Mouse (Mus musculus): Measurements from ENCODE around the gene Adcy5. TPM values are rescaled to one million over a fixed set of nuclear protein-coding genes. Genes with fewer than 3 reads are reported as not detected.

The Adcy5 gene
- polyA plus RNA-seq, 1 experiment = not detected

- no peak overlapping the region for H3K4me3 ChIP-seq
- H3K36me3 ChIP-seq (ENCODE audit: control insufficient read depth, insufficient read depth) = no peaks in the 10 kb centered on the region
- no peaks in the 10 kb centered on the region for H3K79me2 ChIP-seq (ENCODE audit: control insufficient read depth, insufficient read depth)
- H3ac ChIP-seq (ENCODE audit: control insufficient read depth, insufficient read length) = no peak overlapping the region
- H3K27me3 ChIP-seq (ENCODE audit: control insufficient read depth, insufficient read depth, insufficient read length) = no peaks in the 10 kb centered on the region
- no peak overlapping the region for H3K4me2 ChIP-seq (ENCODE audit: low read depth)
- TF ChIP-seq POLR2AphosphoS2 (IDR thresholded peaks at IDR 0.05; ENCODE audit: insufficient read length, low read depth) = no peak
- TF ChIP-seq MYOD1 (IDR thresholded peaks at IDR 0.05; ENCODE audit: control insufficient read depth in 1 of 3, insufficient read length in 2 of 3, low read depth in 2 of 3) = no peak
- no peak for TF ChIP-seq MYOG (IDR thresholded peaks at IDR 0.05; ENCODE audit: control insufficient read depth in 1 of 3, insufficient read depth in 1 of 3, insufficient read length in 2 of 3, low read depth in 2 of 3)
- no peak for TF ChIP-seq POLR2A (IDR thresholded peaks at IDR 0.05; ENCODE audit: insufficient read length, low read depth)
- no peak for TF ChIP-seq TCF3 (IDR thresholded peaks at IDR 0.05; ENCODE audit: insufficient read length, low read depth)
Measured at GRCm38 (mm10) chr16:35307331-35307730, 152.7 kb downstream of the Adcy5 start.

DNA sequence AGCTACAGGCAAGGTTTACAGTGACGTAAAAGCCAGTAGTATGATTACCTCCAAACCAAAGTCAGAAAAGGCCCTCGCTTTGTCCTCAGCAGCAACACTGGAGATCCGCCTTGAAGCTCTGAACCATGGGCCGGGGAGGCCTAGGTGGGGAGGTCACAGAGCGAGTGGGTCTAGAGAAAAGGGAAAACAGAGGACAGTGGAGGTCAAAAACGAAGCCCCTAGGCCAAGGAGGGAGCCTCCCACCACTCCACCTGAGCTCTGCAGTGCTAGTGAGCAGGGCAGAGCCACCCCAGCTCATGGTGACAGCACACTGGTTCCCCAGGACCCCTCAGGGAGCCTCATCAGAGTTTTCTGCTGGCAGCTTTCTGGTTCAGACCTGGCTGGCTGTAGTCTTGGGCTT, 153.3 kb downstream of the Adcy5 start:
- Histone ChIP-seq H3K27me3 (ENCODE audit: control insufficient read depth, insufficient read depth, insufficient read length) (no peaks in the 10 kb centered on the region), H3K4me3 (no peak overlapping the region), H3K79me2 (ENCODE audit: control insufficient read depth, insufficient read depth) (no peaks in the 10 kb centered on the region), H3K4me2 (ENCODE audit: low read depth) (no peak overlapping the region), H3K36me3 (ENCODE audit: control insufficient read depth, insufficient read depth) (no peaks in the 10 kb centered on the region), H3ac (ENCODE audit: control insufficient read depth, insufficient read length) (no peak overlapping the region)
- TF ChIP-seq POLR2AphosphoS2 (IDR thresholded peaks at IDR 0.05; ENCODE audit: insufficient read length, low read depth) (no peak), E2F4 (IDR thresholded peaks at IDR 0.05; ENCODE audit: insufficient read depth) (no peak), REST (IDR thresholded peaks at IDR 0.05; ENCODE audit: insufficient read depth, insufficient read length) (no peak), SRF (IDR thresholded peaks at IDR 0.05; ENCODE audit: control insufficient read depth, insufficient read length, low read depth) (no peak), MYOG (IDR thresholded peaks at IDR 0.05; ENCODE audit: control insufficient read depth in 1 of 3, insufficient read depth in 1 of 3, insufficient read length in 2 of 3, low read depth in 2 of 3) (no peak), MYOD1 (IDR thresholded peaks at IDR 0.05; ENCODE audit: control insufficient read depth in 1 of 3, insufficient read length in 2 of 3, low read depth in 2 of 3) (no peak), MAX (IDR thresholded peaks at IDR 0.05; ENCODE audit: low read depth) (no peak)

- no peak overlapping the region for H3K4me2 ChIP-seq (ENCODE audit: low read depth)
- H3K4me3 ChIP-seq = no peak overlapping the region
- no peak for TF ChIP-seq REST (IDR thresholded peaks at IDR 0.05; ENCODE audit: insufficient read depth, insufficient read length)
- TF ChIP-seq CEBPB (IDR thresholded peaks at IDR 0.05; ENCODE audit: insufficient read depth, poor library complexity, severe bottlenecking) = no peak
- no peak for TF ChIP-seq MAX (IDR thresholded peaks at IDR 0.05; ENCODE audit: low read depth)
- no peak for TF ChIP-seq POLR2AphosphoS2 (IDR thresholded peaks at IDR 0.05; ENCODE audit: insufficient read length, low read depth)
- no peak for TF ChIP-seq TCF12 (IDR thresholded peaks at IDR 0.05; ENCODE audit: insufficient read depth, poor library complexity, severe bottlenecking)
- H3K36me3 ChIP-seq (ENCODE audit: control insufficient read depth, insufficient read depth) = no peaks in the 10 kb centered on the region
- no peaks in the 10 kb centered on the region for H3K27me3 ChIP-seq (ENCODE audit: control insufficient read depth, insufficient read depth, insufficient read length)
- no peaks in the 10 kb centered on the region for H3K79me2 ChIP-seq (ENCODE audit: control insufficient read depth, insufficient read depth)
- no peak overlapping the region for H3ac ChIP-seq (ENCODE audit: control insufficient read depth, insufficient read length)
Measured at GRCm38 (mm10) chr16:35308486-35309143, 153.9 kb downstream of the Adcy5 start.

- H3K79me2 ChIP-seq (ENCODE audit: control insufficient read depth, insufficient read depth) = no peaks in the 10 kb centered on the region
- no peaks in the 10 kb centered on the region for H3K27me3 ChIP-seq (ENCODE audit: control insufficient read depth, insufficient read depth, insufficient read length)
- no peak for TF ChIP-seq SRF (IDR thresholded peaks at IDR 0.05; ENCODE audit: control insufficient read depth, insufficient read length, low read depth)
- TF ChIP-seq USF1 (IDR thresholded peaks at IDR 0.05; ENCODE audit: low read depth) = no peak
- no peak for TF ChIP-seq TCF12 (IDR thresholded peaks at IDR 0.05; ENCODE audit: insufficient read depth, poor library complexity, severe bottlenecking)
- no peak for TF ChIP-seq REST (IDR thresholded peaks at IDR 0.05; ENCODE audit: insufficient read depth, insufficient read length)
- TF ChIP-seq POLR2AphosphoS2 (IDR thresholded peaks at IDR 0.05; ENCODE audit: insufficient read length, low read depth) = no peak
- no peak for TF ChIP-seq MYOG (IDR thresholded peaks at IDR 0.05; ENCODE audit: control insufficient read depth in 1 of 3, insufficient read depth in 1 of 3, insufficient read length in 2 of 3, low read depth in 2 of 3)
- no peak for TF ChIP-seq E2F4 (IDR thresholded peaks at IDR 0.05; ENCODE audit: insufficient read depth)
- TF ChIP-seq TCF3 (IDR thresholded peaks at IDR 0.05; ENCODE audit: insufficient read length, low read depth) = no peak
- TF ChIP-seq MYOD1 (IDR thresholded peaks at IDR 0.05; ENCODE audit: control insufficient read depth in 1 of 3, insufficient read length in 2 of 3, low read depth in 2 of 3) = no peak
- TF ChIP-seq CEBPB (IDR thresholded peaks at IDR 0.05; ENCODE audit: insufficient read depth, poor library complexity, severe bottlenecking) = no peak
- TF ChIP-seq POLR2A (IDR thresholded peaks at IDR 0.05; ENCODE audit: insufficient read length, low read depth) = no peak
- no peak for TF ChIP-seq MAX (IDR thresholded peaks at IDR 0.05; ENCODE audit: low read depth)
- H3K4me3 ChIP-seq = no peak overlapping the region
- H3ac ChIP-seq (ENCODE audit: control insufficient read depth, insufficient read length) = no peak overlapping the region
- no peaks in the 10 kb centered on the region for H3K36me3 ChIP-seq (ENCODE audit: control insufficient read depth, insufficient read depth)
- no peak overlapping the region for H3K4me2 ChIP-seq (ENCODE audit: low read depth)
Measured at GRCm38 (mm10) chr16:35309634-35310033, 155.0 kb downstream of the Adcy5 start.

DNA sequence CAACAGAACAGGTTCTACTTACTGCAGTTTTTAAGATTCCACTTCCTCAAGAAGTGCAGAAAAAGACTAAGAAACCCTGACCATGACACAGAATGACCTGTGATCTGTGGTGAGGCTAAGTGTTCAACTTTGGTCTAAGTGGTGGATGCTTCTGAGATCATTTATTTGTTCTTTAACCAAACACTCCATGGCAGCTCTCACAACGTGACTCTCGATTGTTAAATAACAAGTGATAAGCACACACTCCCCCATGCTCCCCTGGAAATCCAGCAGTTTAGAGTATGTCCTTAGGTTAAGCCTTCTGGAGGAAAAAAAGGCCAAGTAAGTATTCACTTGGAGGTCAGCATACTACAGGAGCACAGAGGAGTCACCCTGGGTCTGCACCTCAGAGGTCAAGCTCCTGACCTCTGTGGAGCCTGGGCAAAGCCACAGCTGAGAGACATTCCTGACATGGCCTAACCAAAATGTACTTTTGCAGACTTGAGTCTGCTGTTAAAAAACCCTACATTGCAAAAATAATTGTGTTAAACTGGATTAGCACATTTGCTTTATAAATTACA, 156.0 kb downstream of the Adcy5 start:
- H3ac ChIP-seq (ENCODE audit: control insufficient read depth, insufficient read length) = no peak overlapping the region
- no peak overlapping the region for H3K4me2 ChIP-seq (ENCODE audit: low read depth)
- no peaks in the 10 kb centered on the region for H3K79me2 ChIP-seq (ENCODE audit: control insufficient read depth, insufficient read depth)
- peaks cover 5% of the 10 kb centered on the region for H3K36me3 ChIP-seq (ENCODE audit: control insufficient read depth, insufficient read depth)
- no peak for TF ChIP-seq MYOG (IDR thresholded peaks at IDR 0.05; ENCODE audit: control insufficient read depth in 1 of 3, insufficient read depth in 1 of 3, insufficient read length in 2 of 3, low read depth in 2 of 3)
- no peak for TF ChIP-seq E2F4 (IDR thresholded peaks at IDR 0.05; ENCODE audit: insufficient read depth)
- TF ChIP-seq SRF (IDR thresholded peaks at IDR 0.05; ENCODE audit: control insufficient read depth, insufficient read length, low read depth) = no peak
- TF ChIP-seq USF1 (IDR thresholded peaks at IDR 0.05; ENCODE audit: low read depth) = no peak
- TF ChIP-seq MAX (IDR thresholded peaks at IDR 0.05; ENCODE audit: low read depth) = no peak
- TF ChIP-seq TCF3 (IDR thresholded peaks at IDR 0.05; ENCODE audit: insufficient read length, low read depth) = no peak
- TF ChIP-seq MYOD1 (IDR thresholded peaks at IDR 0.05; ENCODE audit: control insufficient read depth in 1 of 3, insufficient read length in 2 of 3, low read depth in 2 of 3) = no peak
- TF ChIP-seq POLR2AphosphoS2 (IDR thresholded peaks at IDR 0.05; ENCODE audit: insufficient read length, low read depth) = no peak
- TF ChIP-seq CEBPB (IDR thresholded peaks at IDR 0.05; ENCODE audit: insufficient read depth, poor library complexity, severe bottlenecking) = no peak
- no peak for TF ChIP-seq POLR2A (IDR thresholded peaks at IDR 0.05; ENCODE audit: insufficient read length, low read depth)
- no peak for TF ChIP-seq TCF12 (IDR thresholded peaks at IDR 0.05; ENCODE audit: insufficient read depth, poor library complexity, severe bottlenecking)
- TF ChIP-seq REST (IDR thresholded peaks at IDR 0.05; ENCODE audit: insufficient read depth, insufficient read length) = no peak
- H3K27me3 ChIP-seq (ENCODE audit: control insufficient read depth, insufficient read depth, insufficient read length) = no peaks in the 10 kb centered on the region
- H3K4me3 ChIP-seq = no peak overlapping the region
